Mouse (Mus musculus): ENCODE measurements around the gene Card10. TPM values are rescaled to one million over a fixed set of nuclear protein-coding genes. Genes with fewer than 3 reads are reported as not detected.

The Card10 gene
- total RNA-seq, 1 experiment, result 5.0 TPM

DNA sequence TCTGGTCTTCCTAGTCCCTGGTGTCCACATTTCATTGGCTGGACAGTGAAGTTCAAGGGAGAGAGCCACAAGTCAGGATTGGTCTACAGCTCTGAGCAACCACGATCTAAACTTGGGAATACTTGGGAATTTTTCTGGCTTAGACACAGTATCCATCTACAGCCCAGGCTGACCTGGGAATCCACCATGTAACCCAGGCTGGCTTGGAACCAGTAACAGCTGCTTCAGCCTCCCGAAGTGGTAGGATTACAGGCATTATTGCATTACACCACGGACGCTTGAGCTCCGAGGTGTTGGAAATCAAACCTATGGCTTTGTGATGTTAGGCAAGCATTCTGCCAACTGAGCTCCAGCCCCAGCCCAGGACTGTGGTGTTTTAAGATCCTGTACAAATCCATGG lies 39.1 kb downstream of the Card10 start:
- no peak for DNase-seq (ENCODE audit: low read depth, low spot score)
- H3K36me3 ChIP-seq (ENCODE audit: control insufficient read depth, insufficient read depth, low read length, poor library complexity, severe bottlenecking), result no peaks in the 10 kb centered on the region
- no peak overlapping the region for H3K9ac ChIP-seq (ENCODE audit: insufficient read depth, low read depth, low read length, poor library complexity, severe bottlenecking)
- H3K4me3 ChIP-seq (ENCODE audit: insufficient read depth in 1 of 2, low read depth in 1 of 2, low read length in 2 of 2, poor library complexity in 1 of 2, severe bottlenecking in 1 of 2), result no peak overlapping the region
- no peak overlapping the region for H3K27ac ChIP-seq (ENCODE audit: insufficient read depth, low read depth, low read length, poor library complexity, severe bottlenecking)
- 0 out of 4 replicates have a peak, but pooled peaks cover 0 to 2% of the 10 kb centered on the region in 2 experiments for H3K4me1 ChIP-seq (ENCODE audit: control insufficient read depth in 2 of 2, insufficient read depth in 2 of 2, low read length in 2 of 2, poor library complexity in 1 of 2)
- H3K9me3 ChIP-seq (ENCODE audit: control insufficient read depth, insufficient read depth, low read depth, low read length), result no peaks in the 10 kb centered on the region
- no peak for TF ChIP-seq ZC3H11A (IDR thresholded peaks at IDR 0.05; ENCODE audit: borderline replicate concordance, low read depth, low read length)
- TF ChIP-seq HCFC1 (IDR thresholded peaks at IDR 0.05; ENCODE audit: borderline replicate concordance, insufficient read depth, low read length), result no peak
- TF ChIP-seq CHD2 (IDR thresholded peaks at IDR 0.05; ENCODE audit: low read depth, low read length), result no peak
- TF ChIP-seq MAFK (IDR thresholded peaks at IDR 0.05; ENCODE audit: insufficient read depth, low read depth, low read length), result no peak
- no peak for TF ChIP-seq ZNF384 (IDR thresholded peaks at IDR 0.05; ENCODE audit: low read depth, low read length)
- in situ Hi-C loops (cut with MboI; ENCODE audit: low sequenced_read_pairs in 2 of 2, unreplicated experiment in 2 of 2), result no loop called here

DNA sequence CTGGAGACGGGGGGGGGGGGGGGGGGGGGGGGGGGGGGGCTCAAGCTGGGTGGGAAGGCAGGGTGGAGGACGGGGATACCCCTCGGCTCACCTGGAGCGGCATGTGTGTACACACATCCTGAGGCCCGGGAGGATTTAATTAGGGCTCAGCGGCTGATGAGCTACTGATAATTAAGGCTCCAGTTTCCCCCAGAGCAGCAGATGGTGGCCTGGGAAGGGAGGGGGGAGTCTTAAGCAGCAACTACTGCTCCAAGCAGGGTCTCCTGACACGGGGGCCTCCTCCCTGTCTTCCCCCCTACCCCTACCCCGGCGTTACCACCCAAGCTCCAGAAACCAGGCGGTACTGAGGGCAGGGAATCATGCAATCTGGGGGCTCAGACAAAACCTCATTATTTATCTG lies 39.6 kb downstream of the Card10 start:
- DNase-seq (ENCODE audit: low read depth, low spot score), result no peak
- TF ChIP-seq MAFK (IDR thresholded peaks at IDR 0.05; ENCODE audit: insufficient read depth, low read depth, low read length) (no peak), CHD2 (IDR thresholded peaks at IDR 0.05; ENCODE audit: low read depth, low read length) (no peak), ZC3H11A (IDR thresholded peaks at IDR 0.05; ENCODE audit: borderline replicate concordance, low read depth, low read length) (no peak), HCFC1 (IDR thresholded peaks at IDR 0.05; ENCODE audit: borderline replicate concordance, insufficient read depth, low read length) (no peak), ZNF384 (IDR thresholded peaks at IDR 0.05; ENCODE audit: low read depth, low read length) (no peak)
- Histone ChIP-seq H3K4me3 (ENCODE audit: insufficient read depth in 1 of 2, low read depth in 1 of 2, low read length in 2 of 2, poor library complexity in 1 of 2, severe bottlenecking in 1 of 2) (no peak overlapping the region), H3K9me3 (ENCODE audit: control insufficient read depth, insufficient read depth, low read depth, low read length) (no peaks in the 10 kb centered on the region), H3K9ac (ENCODE audit: insufficient read depth, low read depth, low read length, poor library complexity, severe bottlenecking) (no peak overlapping the region), H3K36me3 (ENCODE audit: control insufficient read depth, insufficient read depth, low read length, poor library complexity, severe bottlenecking) (no peaks in the 10 kb centered on the region), H3K27ac (ENCODE audit: insufficient read depth, low read depth, low read length, poor library complexity, severe bottlenecking) (no peak overlapping the region), H3K4me1 (ENCODE audit: control insufficient read depth in 2 of 2, insufficient read depth in 2 of 2, low read length in 2 of 2, poor library complexity in 1 of 2) (0 out of 4 replicates have a peak, but pooled peaks cover 0 to 2% of the 10 kb centered on the region in 2 experiments)
- in situ Hi-C loops (cut with MboI; ENCODE audit: low sequenced_read_pairs in 2 of 2, unreplicated experiment in 2 of 2), result no loop called here

DNA sequence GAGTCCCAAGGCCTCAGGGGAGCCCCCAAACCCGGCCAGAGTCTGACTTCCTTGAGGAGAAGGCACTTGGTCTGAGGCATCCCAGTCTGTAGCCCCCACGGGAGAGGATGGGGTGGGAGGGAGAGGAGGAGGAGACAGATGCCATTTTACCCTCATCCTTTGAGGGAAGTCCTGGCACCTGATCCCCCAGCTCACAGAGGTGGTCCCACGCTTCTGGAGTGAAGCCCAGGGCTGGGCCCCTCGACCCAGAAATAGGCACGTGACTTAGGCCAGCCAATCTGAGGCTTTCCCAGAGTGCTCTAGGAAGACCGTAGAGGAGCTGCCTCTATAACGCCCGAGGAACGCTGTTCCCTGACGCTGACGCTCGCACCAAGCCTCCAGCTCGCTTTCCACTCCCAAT lies 41.7 kb downstream of the Card10 start:
- Histone ChIP-seq H3K36me3 (ENCODE audit: control insufficient read depth, insufficient read depth, low read length, poor library complexity, severe bottlenecking) (no peaks in the 10 kb centered on the region), H3K9me3 (ENCODE audit: control insufficient read depth, insufficient read depth, low read depth, low read length) (no peaks in the 10 kb centered on the region), H3K4me3 (ENCODE audit: insufficient read depth in 1 of 2, low read depth in 1 of 2, low read length in 2 of 2, poor library complexity in 1 of 2, severe bottlenecking in 1 of 2) (no peak overlapping the region), H3K4me1 (ENCODE audit: control insufficient read depth in 2 of 2, insufficient read depth in 2 of 2, low read length in 2 of 2, poor library complexity in 1 of 2) (no peaks in the 10 kb centered on the region), H3K9ac (ENCODE audit: insufficient read depth, low read depth, low read length, poor library complexity, severe bottlenecking) (no peak overlapping the region), H3K27ac (ENCODE audit: insufficient read depth, low read depth, low read length, poor library complexity, severe bottlenecking) (no peak overlapping the region)
- TF ChIP-seq ZC3H11A (IDR thresholded peaks at IDR 0.05; ENCODE audit: borderline replicate concordance, low read depth, low read length), result no peak
- no peak for TF ChIP-seq CHD2 (IDR thresholded peaks at IDR 0.05; ENCODE audit: low read depth, low read length)
- TF ChIP-seq MAFK (IDR thresholded peaks at IDR 0.05; ENCODE audit: insufficient read depth, low read depth, low read length), result no peak
- TF ChIP-seq HCFC1 (IDR thresholded peaks at IDR 0.05; ENCODE audit: borderline replicate concordance, insufficient read depth, low read length), result no peak
- no peak for TF ChIP-seq ZNF384 (IDR thresholded peaks at IDR 0.05; ENCODE audit: low read depth, low read length)
- no peak for DNase-seq (ENCODE audit: low read depth, low spot score)
- in situ Hi-C loops (cut with MboI; ENCODE audit: low sequenced_read_pairs in 2 of 2, unreplicated experiment in 2 of 2), result no loop called here

DNA sequence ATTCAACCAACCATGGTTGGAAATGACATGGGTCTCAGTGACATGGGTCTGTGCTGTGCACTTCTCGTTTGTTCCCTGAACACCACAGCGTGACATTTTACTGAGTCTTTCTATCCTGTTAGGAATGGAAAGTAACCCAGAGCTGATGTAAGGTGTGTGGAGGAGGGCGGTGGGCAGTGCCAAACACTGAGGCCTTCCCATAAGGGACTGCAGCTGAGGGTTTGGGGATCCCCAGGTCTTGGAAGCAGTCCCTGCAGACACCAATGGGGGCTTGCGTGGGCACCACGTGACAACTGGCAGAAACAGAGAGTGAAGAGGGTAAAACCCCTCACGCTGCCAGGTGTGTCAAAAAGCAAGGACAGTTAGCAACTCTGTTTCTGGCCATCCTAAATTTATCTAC lies 44.7 kb downstream of the Card10 start:
- Histone ChIP-seq H3K36me3 (ENCODE audit: control insufficient read depth, insufficient read depth, low read length, poor library complexity, severe bottlenecking) (no peaks in the 10 kb centered on the region), H3K4me3 (ENCODE audit: insufficient read depth in 1 of 2, low read depth in 1 of 2, low read length in 2 of 2, poor library complexity in 1 of 2, severe bottlenecking in 1 of 2) (no peak overlapping the region), H3K9me3 (ENCODE audit: control insufficient read depth, insufficient read depth, low read depth, low read length) (no peaks in the 10 kb centered on the region), H3K4me1 (ENCODE audit: control insufficient read depth in 2 of 2, insufficient read depth in 2 of 2, low read length in 2 of 2, poor library complexity in 1 of 2) (no peaks in the 10 kb centered on the region), H3K27ac (ENCODE audit: insufficient read depth, low read depth, low read length, poor library complexity, severe bottlenecking) (no peak overlapping the region), H3K9ac (ENCODE audit: insufficient read depth, low read depth, low read length, poor library complexity, severe bottlenecking) (no peak overlapping the region)
- no peak for TF ChIP-seq CHD2 (IDR thresholded peaks at IDR 0.05; ENCODE audit: low read depth, low read length)
- no peak for TF ChIP-seq MAFK (IDR thresholded peaks at IDR 0.05; ENCODE audit: insufficient read depth, low read depth, low read length)
- no peak for TF ChIP-seq ZC3H11A (IDR thresholded peaks at IDR 0.05; ENCODE audit: borderline replicate concordance, low read depth, low read length)
- no peak for TF ChIP-seq HCFC1 (IDR thresholded peaks at IDR 0.05; ENCODE audit: borderline replicate concordance, insufficient read depth, low read length)
- TF ChIP-seq ZNF384 (IDR thresholded peaks at IDR 0.05; ENCODE audit: low read depth, low read length), result no peak
- in situ Hi-C loops (cut with MboI; ENCODE audit: low sequenced_read_pairs in 2 of 2, unreplicated experiment in 2 of 2), result no loop called here
- DNase-seq (ENCODE audit: low read depth, low spot score), result no peak
